Comparison of ENCODE assay signal across 8 mouse cellular contexts in the genomic region with DNA sequence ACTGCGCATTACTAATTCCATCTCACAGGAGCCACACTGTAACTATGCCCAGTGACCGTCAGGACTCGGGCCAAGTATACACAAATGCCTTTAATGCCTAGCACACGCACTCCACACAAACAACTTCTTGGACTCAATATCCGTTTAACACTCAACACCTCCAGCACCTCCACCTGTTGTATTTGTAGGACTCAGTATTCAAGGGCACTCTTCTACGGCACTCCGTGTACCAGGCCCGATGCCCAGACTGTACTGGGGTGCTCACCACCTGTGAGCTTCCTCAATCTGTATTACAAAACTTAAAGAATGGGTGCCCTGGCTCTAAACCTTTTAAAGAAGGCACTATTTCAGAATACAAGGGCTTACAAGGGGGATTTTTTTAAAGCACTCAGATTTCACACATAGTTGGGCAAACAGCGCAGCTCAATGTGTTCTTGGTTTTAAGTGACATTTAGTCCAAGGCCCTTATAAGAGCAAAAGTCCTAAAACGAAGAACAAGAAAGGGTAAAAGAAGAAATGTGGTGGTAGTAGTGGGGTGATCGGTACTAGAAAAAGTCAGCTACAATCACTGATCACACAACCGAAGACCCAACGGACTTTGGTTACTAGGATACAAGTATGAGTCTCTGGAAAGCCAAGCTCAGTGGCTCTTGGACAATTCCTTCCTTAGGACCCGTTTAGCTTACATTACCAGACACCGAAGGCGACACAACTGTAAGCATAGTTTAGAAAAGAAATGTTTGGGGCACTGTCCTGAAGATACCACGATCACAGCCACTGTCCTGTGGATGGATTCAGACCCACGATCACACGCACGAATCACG. TPM values are rescaled to one million over a fixed set of nuclear protein-coding genes. Genes with fewer than 3 reads are reported as not detected.
A peak's percentile ranks its signal among the peaks of the same experiment; 100 is the strongest.
DNase-seq lines count a peak whose midpoint lies in the region; ATAC-seq lines count a peak whose summit lies in the region.

No protein-coding gene starts in this region.

- peak overlapping the region; percentile 81 for H3K4me3 ChIP-seq in heart, embryonic 12.5 days
- H3K4me3 ChIP-seq in limb, embryonic 13.5 days: peak overlapping the region; percentile 76

- H3K4me2 ChIP-seq in heart, embryonic 12.5 days: peak overlapping the region; percentile 76
- H3K4me2 ChIP-seq in limb, embryonic 13.5 days (replicated peaks): peak overlapping the region; percentile 76

- H3K4me1 ChIP-seq in heart, embryonic 12.5 days (replicated peaks): peaks cover 25% of the 10 kb centered on the region
- peaks cover 22% of the 10 kb centered on the region for H3K4me1 ChIP-seq in limb, embryonic 13.5 days

- peak overlapping the region; percentile 83 for H3K9ac ChIP-seq in heart, embryonic 12.5 days
- peak overlapping the region; percentile 89 for H3K9ac ChIP-seq in limb, embryonic 13.5 days

- peaks cover 37% of the 10 kb centered on the region for H3K36me3 ChIP-seq in heart, embryonic 12.5 days
- peaks cover 39% of the 10 kb centered on the region for H3K36me3 ChIP-seq in limb, embryonic 13.5 days

- 29% methylated on average over 21 of the region's 21 CpGs for WGBS in heart, embryonic 12.5 days
- WGBS in limb, embryonic 13.5 days: 27% methylated on average over 21 of the region's 21 CpGs

- no peak for ATAC-seq in cerebellum, adult (ENCODE audit: insufficient number of reproducible peaks, low FRiP score, low TSS enrichment)
- no peak for ATAC-seq in heart, embryonic 12.5 days (ENCODE audit: insufficient number of reproducible peaks, low FRiP score)
- ATAC-seq in limb, embryonic 13.5 days (ENCODE audit: low FRiP score, low read depth): no peak
- no peak for ATAC-seq in monocyte, adult 5-6 weeks (replicated peaks; ENCODE audit: insufficient number of reproducible peaks, low FRiP score, low TSS enrichment, poor library complexity, severe bottlenecking)
- no peak for ATAC-seq in CD4-positive, CD25-positive, alpha-beta regulatory T cell, adult 4 months

- H3K27ac ChIP-seq in heart, embryonic 12.5 days (ENCODE audit: poor library complexity, severe bottlenecking): peak overlapping the region; percentile 93; the same call in 1 of the 2 replicates
- H3K27ac ChIP-seq in limb, embryonic 13.5 days: peak overlapping the region; percentile 89

- H3K27me3 ChIP-seq in heart, embryonic 12.5 days (replicated peaks): no peaks in the 10 kb centered on the region
- no peaks in the 10 kb centered on the region for H3K27me3 ChIP-seq in limb, embryonic 13.5 days

- DNase-seq in cerebellum, adult 9-10 months: peak; percentile 31
- peak; percentile 45 for DNase-seq in adipocyte (ENCODE audit: low spot score)
- DNase-seq in naive thymus-derived CD4-positive, alpha-beta T cell, adult 2 months (ENCODE audit: low read depth): peak; percentile 45

- no peaks in the 10 kb centered on the region for H3K9me3 ChIP-seq in heart, embryonic 12.5 days (replicated peaks)
- H3K9me3 ChIP-seq in limb, embryonic 13.5 days: no peaks in the 10 kb centered on the region

RNA-seq across cellular contexts. Expression of gene Paxip1, which starts 1.2 kb away (rescaled TPM):
- 26.2 and 34.1 TPM in 2 replicates for polyA plus RNA-seq in heart, embryonic 12.5 days (2016; fragmentation: Nextera tagmentation; extraction: Ambion mirVana)
- 33.8 and 34.1 TPM in 2 replicates for polyA plus RNA-seq in limb, embryonic 13.5 days (2015; fragmentation: Nextera tagmentation; extraction: Ambion mirVana)
- total RNA-seq in monocyte, adult 5-6 weeks (2017): 20.1 to 24.7 TPM (median 24.5 TPM) in 3 replicates
- 10 to 100 TPM in 1 of 2 experiments, 1 to 10 TPM in 1; 4.7 to 10.8 TPM for polyA plus RNA-seq in CD4-positive, CD25-positive, alpha-beta regulatory T cell, adult 4 months (2017; shearing (Covaris generic))

RNA-seq across cellular contexts. Expression of gene Htr5a, which starts 51.7 kb away (rescaled TPM):
- not detected in 2 replicates for polyA plus RNA-seq in heart, embryonic 12.5 days (2016; fragmentation: Nextera tagmentation; extraction: Ambion mirVana)
- polyA plus RNA-seq in limb, embryonic 13.5 days (2015; fragmentation: Nextera tagmentation; extraction: Ambion mirVana): not detected in 2 replicates
- total RNA-seq in monocyte, adult 5-6 weeks (2017): not detected in 3 replicates
- polyA plus RNA-seq in CD4-positive, CD25-positive, alpha-beta regulatory T cell, adult 4 months (2017; shearing (Covaris generic)): not detected
